Comparison of ENCODE assay signal across 10 mouse cellular contexts in genomic region chr15:100419311-100419710, GRCm38 (mm10). TPM values are rescaled to one million over a fixed set of nuclear protein-coding genes. Genes with fewer than 3 reads are reported as not detected.
DNase-seq lines count a peak whose midpoint lies in the region; ATAC-seq lines count a peak whose summit lies in the region.
"Had no signal": no experiment of that assay in that cellular context is flagged by ENCODE, and none has a peak within 500 bp of the region (broad histone marks: within the 10 kb centered on the region; RNA-seq: fewer than 3 reads in every experiment).

No protein-coding gene starts in this region.

- DNase-seq in kidney, postnatal 10 days, result no peak
- peak; percentile 70 for DNase-seq in adrenal gland, adult 8-10 months
- DNase-seq in liver, embryonic 11.5 days (ENCODE audit: low spot score), result no peak
- no peak for DNase-seq in urinary bladder, adult 2 months (ENCODE audit: low spot score)
- DNase-seq in spleen, adult 18-20 months, result no peak
- DNase-seq: layer of hippocampus, adult 9-11 months had no signal

- WGBS in kidney, embryonic 15.5 days, result 51% methylated on average over 8 of the region's 8 CpGs
- WGBS in liver, embryonic 11.5 days, result 58% methylated on average over 8 of the region's 8 CpGs

- peak overlapping the region; percentile 93 for H3K4me3 ChIP-seq in erythroblast, embryonic 14.5 days (replicated peaks)
- H3K4me3 ChIP-seq in kidney, embryonic 15.5 days (replicated peaks), result no peak overlapping the region; the same call in 1 of the 2 replicates
- peak overlapping the region; percentile 100 for H3K4me3 ChIP-seq in liver, embryonic 11.5 days (ENCODE audit: low read depth, low read length)

- peaks cover 11% of the 10 kb centered on the region for H3K27me3 ChIP-seq in erythroblast, embryonic 14.5 days (ENCODE audit: control insufficient read depth)
- peaks cover 7% of the 10 kb centered on the region; the same call in 1 of the 2 replicates for H3K27me3 ChIP-seq in kidney, embryonic 15.5 days
- H3K27me3 ChIP-seq in liver, embryonic 11.5 days (replicated peaks; ENCODE audit: control insufficient read depth, insufficient read depth, low read length), result peaks cover under 1% of the 10 kb centered on the region; the same call in 1 of the 2 replicates

- H3K27ac ChIP-seq in kidney, embryonic 15.5 days, result peak overlapping the region; percentile 74
- peak overlapping the region; percentile 99 for H3K27ac ChIP-seq in liver, embryonic 11.5 days (ENCODE audit: low read depth, low read length)

- H3K9me3 ChIP-seq in erythroblast, embryonic 14.5 days (ENCODE audit: control insufficient read depth, low read length), result no peaks in the 10 kb centered on the region
- no peaks in the 10 kb centered on the region for H3K9me3 ChIP-seq in kidney, embryonic 15.5 days (replicated peaks)
- no peaks in the 10 kb centered on the region for H3K9me3 ChIP-seq in liver, embryonic 11.5 days (ENCODE audit: control insufficient read depth, low read length)

- peaks cover 67% of the 10 kb centered on the region for H3K36me3 ChIP-seq in erythroblast, embryonic 14.5 days (ENCODE audit: control insufficient read depth)
- H3K36me3 ChIP-seq in kidney, embryonic 15.5 days, result no peaks in the 10 kb centered on the region
- no peaks in the 10 kb centered on the region for H3K36me3 ChIP-seq in liver, embryonic 11.5 days (ENCODE audit: control insufficient read depth, insufficient read depth, low read length)

- H3K4me2 ChIP-seq in kidney, embryonic 15.5 days, result peak overlapping the region; percentile 12; the same call in 1 of the 2 replicates
- peak overlapping the region; percentile 100 for H3K4me2 ChIP-seq in liver, embryonic 11.5 days

- no peak for ATAC-seq in erythroblast, adult 5-6 weeks (replicated peaks; ENCODE audit: low FRiP score, poor library complexity, severe bottlenecking)
- no peak for ATAC-seq in kidney, embryonic 15.5 days (replicated peaks; ENCODE audit: low FRiP score)
- ATAC-seq in liver, embryonic 11.5 days (replicated peaks; ENCODE audit: low FRiP score), result peak; percentile 0; the same call in 1 of the 2 replicates

- 0 out of 2 replicates have a peak overlapping the region, but pooled peaks have one; percentile 33 for H3K9ac ChIP-seq in kidney, embryonic 15.5 days
- peak overlapping the region; percentile 59 for H3K9ac ChIP-seq in liver, embryonic 11.5 days (ENCODE audit: low read depth, low read length)

- H3K4me1 ChIP-seq in erythroblast, embryonic 14.5 days (ENCODE audit: control insufficient read depth), result peaks cover 87% of the 10 kb centered on the region
- peaks cover 77% of the 10 kb centered on the region for H3K4me1 ChIP-seq in kidney, embryonic 15.5 days
- H3K4me1 ChIP-seq in liver, embryonic 11.5 days (replicated peaks; ENCODE audit: control insufficient read depth, insufficient read depth, low read length), result peaks cover 69% of the 10 kb centered on the region

RNA-seq across cellular contexts. Expression of gene Gm5475, which starts 2.6 kb away (rescaled TPM):
- not detected in 2 replicates for polyA plus RNA-seq in erythroblast, embryonic 14.5 days (2012)
- not detected in 2 replicates for total RNA-seq in erythroblast, adult 5-6 weeks (2015; ENCODE audit: low replicate concordance)
- not detected in 2 replicates for total RNA-seq in erythroblast, adult 5-6 weeks (2017; ENCODE audit: low replicate concordance)
- 0.15 and 0.25 TPM in 2 replicates for polyA plus RNA-seq in kidney, embryonic 15.5 days (2015; fragmentation: Nextera tagmentation; extraction: Ambion mirVana)
- under 1 TPM; 0.09 to 0.28 (median 0.26) TPM for total RNA-seq in adrenal gland, adult 8-10 months (2022)
- 0.10 TPM in 1 of 2 replicates, not detected in the other for polyA plus RNA-seq in liver, embryonic 11.5 days (2014; fragmentation: Nextera tagmentation; extraction: Ambion mirVana)
- not detected in 2 replicates for polyA plus RNA-seq in urinary bladder, adult 2 months (2012; rRNA removed)

RNA-seq across cellular contexts. Expression of gene Slc11a2, which starts 5.6 kb away (rescaled TPM):
- polyA plus RNA-seq in erythroblast, embryonic 14.5 days (2012), result 1.8 and 2.7 TPM in 2 replicates
- 14.6 and 18.3 TPM in 2 replicates for total RNA-seq in erythroblast, adult 5-6 weeks (2015; ENCODE audit: low replicate concordance)
- 20.1 and 23.8 TPM in 2 replicates for total RNA-seq in erythroblast, adult 5-6 weeks (2017; ENCODE audit: low replicate concordance)
- 26.8 and 28.2 TPM in 2 replicates for polyA plus RNA-seq in kidney, embryonic 15.5 days (2015; fragmentation: Nextera tagmentation; extraction: Ambion mirVana)
- total RNA-seq in adrenal gland, adult 8-10 months (2022), result 100 to 1,000 TPM; 110 to 151 (median 127) TPM
- polyA plus RNA-seq in liver, embryonic 11.5 days (2014; fragmentation: Nextera tagmentation; extraction: Ambion mirVana), result 51.2 and 55.4 TPM in 2 replicates
- polyA plus RNA-seq in urinary bladder, adult 2 months (2012; rRNA removed), result 19.3 and 21.5 TPM in 2 replicates

RNA-seq across cellular contexts. Expression of gene Letmd1, which starts 49.5 kb away (rescaled TPM):
- 0.62 and 1.0 TPM in 2 replicates for polyA plus RNA-seq in erythroblast, embryonic 14.5 days (2012)
- total RNA-seq in erythroblast, adult 5-6 weeks (2015; ENCODE audit: low replicate concordance), result 4.4 and 4.8 TPM in 2 replicates
- total RNA-seq in erythroblast, adult 5-6 weeks (2017; ENCODE audit: low replicate concordance), result 2.5 and 3.7 TPM in 2 replicates
- 27.5 and 27.8 TPM in 2 replicates for polyA plus RNA-seq in kidney, embryonic 15.5 days (2015; fragmentation: Nextera tagmentation; extraction: Ambion mirVana)
- 100 to 1,000 TPM in 3 of 4 experiments, 10 to 100 TPM in 1; 77.8 to 122 (median 108) TPM for total RNA-seq in adrenal gland, adult 8-10 months (2022)
- 34.2 and 36.0 TPM in 2 replicates for polyA plus RNA-seq in liver, embryonic 11.5 days (2014; fragmentation: Nextera tagmentation; extraction: Ambion mirVana)
- 46.8 and 50.4 TPM in 2 replicates for polyA plus RNA-seq in urinary bladder, adult 2 months (2012; rRNA removed)

RNA-seq across cellular contexts. Expression of gene Higd1c, which starts 55.0 kb away (rescaled TPM):
- not detected in 2 replicates for polyA plus RNA-seq in erythroblast, embryonic 14.5 days (2012)
- total RNA-seq in erythroblast, adult 5-6 weeks (2015; ENCODE audit: low replicate concordance), result not detected in 2 replicates
- total RNA-seq in erythroblast, adult 5-6 weeks (2017; ENCODE audit: low replicate concordance), result not detected in 2 replicates
- polyA plus RNA-seq in kidney, embryonic 15.5 days (2015; fragmentation: Nextera tagmentation; extraction: Ambion mirVana), result 0.64 and 1.7 TPM in 2 replicates
- total RNA-seq in adrenal gland, adult 8-10 months (2022), result 1 to 10 TPM in 2 of 4 experiments, not detected in 2; 1.0 to 1.7 TPM
- not detected in 2 replicates for polyA plus RNA-seq in liver, embryonic 11.5 days (2014; fragmentation: Nextera tagmentation; extraction: Ambion mirVana)
- polyA plus RNA-seq in urinary bladder, adult 2 months (2012; rRNA removed), result not detected in 2 replicates
- polyA plus RNA-seq: C2C12 had no signal

Comparison
In these comparisons a context has a peak if more than half of its experiments do, and no peak if none do; other contexts are left out.
1. RNA of gene Letmd1, which starts 49.5 kb away (polyA plus RNA-seq): 46.8 to 50.4 TPM in urinary bladder, adult 2 months, 34.2 to 36.0 TPM in liver, embryonic 11.5 days and 27.5 to 27.8 TPM in kidney, embryonic 15.5 days; 0.62 to 1.0 TPM in erythroblast, embryonic 14.5 days; every median in the first group is over 10 times any median in the second.